Mouse (Mus musculus): Measurements from ENCODE around the gene Mbd3l2.
A peak's percentile ranks its signal among the peaks of the same experiment; 100 is the strongest.
"Not testable (repeated sequence)": the region's sequence is repeated elsewhere in the genome, so short reads cannot be mapped to it uniquely, and the experiment has no call there.

The Mbd3l2 gene

DNA sequence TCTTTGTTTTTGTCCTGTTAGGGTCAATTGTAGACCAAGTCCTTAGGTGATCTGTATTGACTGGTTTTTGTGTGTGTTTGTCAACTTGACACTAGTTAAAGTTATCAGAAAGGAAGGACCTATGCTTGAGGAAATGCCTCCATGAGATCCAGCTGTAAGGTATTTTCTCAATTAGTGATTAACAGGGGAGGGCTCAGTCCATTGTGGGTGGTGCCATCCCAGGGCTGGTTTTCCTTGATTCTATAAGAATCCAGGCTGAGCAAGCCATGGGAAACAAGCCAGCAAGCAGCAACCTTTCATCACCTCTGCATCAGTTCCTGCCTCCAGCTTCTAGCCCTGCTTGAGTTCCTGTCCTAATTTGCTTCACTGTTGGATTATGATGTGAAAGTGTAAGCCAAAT, at the start of gene Mbd3l2:
Gene Mbd3l2 (plus strand): TSS at position 301 of the 400 bp plus-strand sequence.
- DNase-seq = no peak

- DNase-seq = no peak
Measured at GRCm38 (mm10) chr9:18385782-18386181, 44.7 kb upstream of the Mbd3l2 start.

- DNase-seq = no peak
Measured at GRCm38 (mm10) chr9:18399629-18400028, 30.8 kb upstream of the Mbd3l2 start.

DNA sequence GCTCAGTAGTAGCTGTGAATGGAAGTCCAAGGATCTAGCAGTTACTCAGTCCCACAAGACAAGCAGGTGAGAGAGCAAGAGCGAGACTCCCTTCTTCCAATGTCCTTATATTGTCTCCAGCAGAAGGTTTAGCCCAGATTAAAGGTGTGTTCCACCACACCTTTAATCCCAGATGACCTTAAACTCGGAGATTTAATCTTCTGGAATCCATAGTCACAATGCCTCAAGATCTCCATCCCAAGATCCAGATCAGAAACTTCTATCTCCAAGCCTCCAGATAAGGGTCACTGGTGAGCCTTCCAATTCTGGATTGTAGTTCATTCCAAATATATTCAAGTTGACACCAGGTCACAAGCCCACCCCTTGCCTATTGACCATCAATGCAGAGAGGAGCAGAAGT, 27.6 kb upstream of the Mbd3l2 start, which contains the start of gene Naalad2:
Gene Naalad2 (minus strand): TSS at position 101 of the 400 bp plus-strand sequence.
- DNase-seq = not testable (repeated sequence)

- DNase-seq = no peak
Measured at GRCm38 (mm10) chr9:18404118-18404517, 26.3 kb upstream of the Mbd3l2 start, which contains the start of gene Ubtfl1. Gene Ubtfl1, plus strand, starts transcription at chr9:18404418.

DNA sequence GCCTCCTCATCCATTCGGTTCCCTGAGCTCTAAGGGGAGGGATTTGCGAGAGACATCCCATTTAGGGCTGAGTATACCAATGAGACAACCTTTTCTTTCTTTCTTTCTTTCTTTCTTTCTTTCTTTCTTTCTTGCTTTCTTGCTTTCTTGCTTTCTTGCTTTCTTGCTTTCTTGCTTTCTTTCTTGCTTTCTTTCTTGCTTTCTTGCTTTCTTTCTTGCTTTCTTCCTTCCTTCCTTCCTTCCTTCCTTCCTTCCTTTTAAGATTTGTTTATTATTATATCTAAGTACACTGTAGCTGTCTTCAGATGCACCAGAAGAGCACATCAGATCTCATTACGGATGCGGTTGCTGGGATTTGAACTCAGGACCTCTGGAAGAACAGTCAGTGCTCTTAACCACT, 18.1 kb upstream of the Mbd3l2 start:
- not testable (repeated sequence) for DNase-seq

DNA sequence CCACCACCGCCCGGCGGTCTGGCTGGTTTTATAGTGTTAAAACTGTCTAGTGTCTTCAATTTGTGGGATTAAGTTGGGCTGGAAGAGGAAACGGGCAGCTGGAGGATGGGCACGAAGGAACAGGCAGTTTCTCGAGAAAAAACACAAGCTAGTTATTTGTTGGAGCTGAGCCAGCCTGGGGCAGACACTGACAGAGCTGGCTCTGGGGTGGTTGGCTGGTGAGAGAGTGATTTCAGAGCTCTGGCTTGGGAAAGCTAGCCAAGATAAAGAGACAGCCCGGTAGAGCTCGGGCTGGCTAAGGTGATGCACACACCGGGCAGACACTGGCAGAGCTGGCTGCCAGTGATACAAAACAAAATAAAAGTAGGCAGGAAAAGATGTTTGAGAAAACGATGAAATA, 1.2 kb downstream of the Mbd3l2 start:
- no peak for DNase-seq

GRCm38 (mm10) chr9:18456520-18456919, 26.1 kb downstream of the Mbd3l2 start:
- DNase-seq = no peak

GRCm38 (mm10) chr9:18467350-18467749, 36.9 kb downstream of the Mbd3l2 start:
- no peak for DNase-seq

DNA sequence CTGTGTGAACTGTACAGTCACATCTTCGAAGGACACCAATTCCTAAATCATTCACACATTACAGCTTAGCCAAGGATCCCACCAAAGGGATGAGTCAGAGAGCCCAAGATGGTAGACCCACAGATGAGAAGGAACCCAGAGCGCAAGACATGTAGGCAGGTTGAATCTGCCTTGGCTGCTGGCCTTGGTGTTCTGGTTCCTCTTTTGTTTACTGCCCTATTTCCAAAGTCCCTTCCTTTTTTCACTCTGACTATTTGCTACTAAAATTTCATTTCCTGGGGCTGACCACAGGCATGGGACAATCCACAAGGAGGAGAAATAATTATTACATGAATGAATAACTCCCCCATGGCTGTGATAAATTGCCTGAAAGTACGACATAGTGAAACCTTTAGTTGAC, 37.6 kb downstream of the Mbd3l2 start:
- no peak for DNase-seq

- peak; percentile 69 to 73 for DNase-seq
Measured at GRCm38 (mm10) chr9:18473324-18474128, 43.1 kb downstream of the Mbd3l2 start.

- DNase-seq = no peak
Measured at GRCm38 (mm10) chr9:18478168-18478567, 47.7 kb downstream of the Mbd3l2 start, which contains the start of the genes Zfp558 and Mbd3l1. Gene Zfp558, minus strand, starts transcription at chr9:18478268. Gene Mbd3l1, plus strand, starts transcription at chr9:18478359.

Measured in B cell, adult 2 months (primary cell).